Mouse (Mus musculus): ENCODE results near the gene Pars2.

The Pars2 gene

DNA sequence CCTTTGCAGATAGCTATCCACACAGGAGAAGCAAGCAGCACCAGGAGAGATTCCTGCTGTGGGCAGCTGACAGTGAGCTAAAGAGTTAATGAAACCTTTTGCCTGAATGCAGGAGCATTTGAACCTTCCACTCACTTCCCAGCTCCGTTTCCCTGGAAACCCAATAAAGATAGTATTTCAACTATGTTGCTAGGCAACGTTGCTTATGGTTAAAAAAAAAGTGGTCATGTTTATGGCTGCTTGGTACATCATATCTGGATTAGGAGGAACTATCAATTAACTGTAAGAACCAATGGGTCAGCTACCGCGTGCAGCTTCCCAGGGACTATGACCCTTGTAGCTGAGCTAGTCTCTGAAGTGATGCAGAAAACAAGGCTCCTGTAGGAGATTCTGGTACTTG, 49.9 kb downstream of the Pars2 start:
- no peak for DNase-seq (ENCODE audit: low spot score in 2 of 2)

DNA sequence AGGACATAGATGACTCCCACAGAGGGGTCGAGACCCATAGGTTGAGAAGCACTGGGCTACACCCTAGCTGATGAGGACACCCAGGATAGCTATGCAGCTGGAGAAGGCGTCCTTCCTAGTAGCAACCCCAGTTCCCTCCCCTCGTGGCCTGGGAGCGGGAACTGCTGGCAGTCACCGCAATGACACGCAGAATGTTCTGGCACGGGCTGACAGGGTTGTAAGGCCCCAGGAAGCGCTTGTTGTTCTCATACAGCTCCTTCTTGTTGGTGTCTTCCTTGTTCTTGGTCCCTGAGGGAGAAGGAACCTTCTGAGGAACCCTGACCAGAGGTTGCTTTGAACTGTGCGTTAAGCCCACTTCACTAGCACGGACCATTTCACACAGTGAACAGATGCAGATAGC, 53.1 kb downstream of the Pars2 start:
- no peak for DNase-seq (ENCODE audit: low spot score in 2 of 2)

DNA sequence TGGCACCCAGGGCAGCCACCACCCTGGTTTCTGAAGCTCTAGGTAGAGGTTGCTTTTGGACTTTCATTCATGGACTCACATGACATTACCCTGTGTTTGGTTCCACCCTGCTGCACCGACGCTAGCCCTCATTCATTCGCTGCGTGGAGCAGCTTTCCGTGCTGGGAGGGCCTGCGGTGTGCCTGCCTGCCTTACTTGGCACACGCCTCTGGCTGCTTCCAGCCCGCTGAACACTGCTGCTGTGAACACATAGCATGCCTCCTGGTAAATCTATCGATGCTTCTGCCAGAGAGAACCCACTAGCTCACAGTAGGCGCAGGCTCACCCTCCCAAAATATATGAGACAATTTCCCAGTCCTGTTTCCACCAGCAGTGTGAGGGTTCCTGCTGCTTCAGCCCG, 53.5 kb downstream of the Pars2 start:
- DNase-seq (ENCODE audit: low spot score in 2 of 2), result peak; percentile 40 to 45

All from frontal cortex, postnatal 25 days (tissue).